Mouse (Mus musculus): ENCODE results near the gene Xcl1. TPM values are rescaled to one million over a fixed set of nuclear protein-coding genes. Genes with fewer than 3 reads are reported as not detected.

The Xcl1 gene
- total RNA-seq, 2 experiments from 2014 or later, result not detected

DNA sequence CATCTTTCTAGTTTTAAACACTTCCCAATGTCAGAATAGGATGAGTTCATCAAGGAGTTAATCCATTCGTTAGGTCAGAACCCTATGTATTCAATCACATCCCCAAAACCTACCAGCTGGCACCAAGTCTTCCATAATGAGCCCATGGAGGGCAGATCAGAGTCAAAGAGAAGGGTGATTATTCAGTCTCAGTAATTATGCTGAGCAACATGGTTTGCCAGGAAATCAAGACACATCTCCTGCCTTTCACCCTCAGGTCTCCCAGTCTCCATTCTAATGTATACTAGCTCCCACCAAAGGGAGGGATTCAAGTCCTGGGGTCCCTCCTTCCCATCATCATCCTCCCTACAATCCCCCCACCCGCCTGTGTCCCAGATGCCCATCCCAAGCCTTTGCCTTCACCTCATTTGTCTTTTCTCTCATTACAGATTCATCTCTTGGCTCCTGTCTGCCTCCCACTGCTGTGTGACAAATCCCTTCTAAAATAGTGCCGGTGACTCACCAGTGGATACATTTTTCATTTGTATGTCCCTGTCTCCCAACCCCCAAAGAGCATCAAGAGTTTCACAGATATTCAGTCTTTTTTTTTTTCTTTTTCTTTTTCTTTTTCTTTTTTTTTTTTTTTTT, 8.7 kb downstream of the Xcl1 start:
- DNase-seq (ENCODE audit: low spot score in 2 of 2), result peak; percentile 14 to 25

DNA sequence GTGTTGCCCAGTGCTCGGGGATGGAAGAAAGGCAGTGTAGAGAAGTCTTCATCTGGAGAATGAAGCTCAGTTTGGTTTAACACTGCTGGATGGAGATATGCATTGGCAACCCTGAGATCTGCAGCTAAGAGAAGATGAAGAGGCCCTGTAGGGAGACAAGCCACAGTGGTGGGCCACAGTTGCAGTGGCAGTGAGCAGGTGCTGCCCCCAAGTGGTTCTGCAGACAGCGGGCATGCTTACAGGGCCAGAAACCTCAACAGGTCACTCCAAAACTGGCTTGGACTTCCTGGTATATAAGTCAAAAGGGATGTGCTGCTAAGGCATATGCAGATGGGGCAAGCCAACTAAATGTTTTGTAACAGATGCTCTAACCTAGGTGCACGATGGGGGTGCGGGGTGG, 30.3 kb downstream of the Xcl1 start:
- peak; percentile 62 to 72 for DNase-seq (ENCODE audit: low spot score in 2 of 2)

DNA sequence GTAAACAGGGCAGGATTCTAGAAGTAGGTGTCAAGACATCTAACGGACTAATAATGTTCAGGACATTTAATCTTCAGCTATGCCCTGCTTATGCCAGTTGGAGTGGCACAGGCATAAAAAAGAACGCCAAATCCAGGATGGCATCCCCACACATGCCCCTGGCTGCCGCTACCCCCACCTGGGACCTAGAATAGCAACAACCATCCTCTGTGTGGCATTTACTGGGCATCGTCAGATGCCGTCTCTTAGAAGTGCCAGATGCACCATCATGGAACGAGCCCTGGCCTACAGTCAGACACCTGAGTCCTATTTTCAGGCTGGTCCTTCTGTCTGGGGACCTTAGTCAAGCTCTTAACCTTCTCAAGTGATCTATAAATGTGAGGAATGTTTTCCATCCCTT, 34.6 kb downstream of the Xcl1 start:
- DNase-seq (ENCODE audit: low spot score in 2 of 2), result no peak

DNA sequence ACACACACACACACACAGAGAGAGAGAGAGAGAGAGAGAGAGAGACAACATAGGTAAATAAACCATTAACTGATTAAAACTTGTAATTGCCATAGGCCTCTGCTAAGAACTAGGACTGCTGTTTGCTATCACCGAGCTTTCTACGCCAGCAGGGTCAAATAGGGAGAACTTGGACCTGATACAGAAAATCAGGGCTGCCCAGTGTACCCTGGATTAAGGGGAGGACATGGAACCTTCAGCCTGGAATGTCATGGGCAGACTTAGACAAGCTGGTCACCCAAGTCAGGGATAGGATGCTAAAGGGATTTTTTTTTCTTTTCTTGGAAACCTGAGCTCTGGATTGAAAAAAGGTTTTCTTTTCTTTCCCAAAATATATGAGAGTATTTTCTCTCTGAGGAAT, 35.1 kb downstream of the Xcl1 start:
- no peak for DNase-seq (ENCODE audit: low spot score in 2 of 2)

DNA sequence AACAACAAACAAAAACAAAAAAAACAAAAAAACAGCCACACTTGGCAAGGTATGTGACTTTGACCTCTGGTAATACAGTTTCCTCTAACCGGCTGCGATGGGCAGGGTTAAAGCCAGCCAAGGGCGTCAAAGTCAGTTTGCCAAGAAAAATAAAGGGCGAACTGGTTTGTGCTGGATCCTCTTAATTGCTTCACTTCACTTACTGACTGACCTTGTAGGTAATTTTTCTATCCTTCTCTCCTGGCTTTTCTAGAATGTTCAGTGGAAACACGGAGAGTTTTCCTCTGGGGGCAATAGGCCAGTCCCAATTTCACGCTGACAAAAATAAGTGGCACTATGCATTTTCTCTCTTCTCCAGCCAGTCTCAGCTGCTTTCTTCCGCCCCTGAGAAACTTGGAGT, 35.8 kb downstream of the Xcl1 start:
- no peak for DNase-seq (ENCODE audit: low spot score in 2 of 2)

DNA sequence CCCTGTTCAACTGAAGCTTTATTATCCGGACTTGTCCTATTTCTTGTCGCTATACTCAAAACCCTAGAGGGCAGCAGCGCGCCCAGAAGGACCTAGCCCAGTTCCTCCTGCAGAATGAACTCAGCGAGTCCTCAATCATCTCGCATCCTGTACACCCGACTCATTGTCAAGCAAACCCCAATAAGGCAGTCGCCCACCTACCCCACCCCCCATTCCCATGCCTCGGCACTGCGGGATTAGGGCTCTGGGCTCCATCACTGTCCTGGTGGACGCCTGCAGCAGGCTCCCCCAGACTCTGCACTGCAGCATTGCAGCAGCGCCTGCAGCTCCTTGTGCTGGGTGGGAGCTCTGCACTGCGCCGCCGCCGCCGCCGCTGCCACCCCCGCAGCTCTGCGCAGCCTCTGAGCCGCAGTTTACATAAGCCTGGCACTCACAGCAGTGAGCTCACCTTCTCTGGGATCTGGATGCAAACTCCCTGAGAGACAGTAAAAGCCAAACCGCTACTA, 36.4 kb downstream of the Xcl1 start:
- DNase-seq (ENCODE audit: low spot score in 2 of 2), result peak; percentile 84 to 87

DNA sequence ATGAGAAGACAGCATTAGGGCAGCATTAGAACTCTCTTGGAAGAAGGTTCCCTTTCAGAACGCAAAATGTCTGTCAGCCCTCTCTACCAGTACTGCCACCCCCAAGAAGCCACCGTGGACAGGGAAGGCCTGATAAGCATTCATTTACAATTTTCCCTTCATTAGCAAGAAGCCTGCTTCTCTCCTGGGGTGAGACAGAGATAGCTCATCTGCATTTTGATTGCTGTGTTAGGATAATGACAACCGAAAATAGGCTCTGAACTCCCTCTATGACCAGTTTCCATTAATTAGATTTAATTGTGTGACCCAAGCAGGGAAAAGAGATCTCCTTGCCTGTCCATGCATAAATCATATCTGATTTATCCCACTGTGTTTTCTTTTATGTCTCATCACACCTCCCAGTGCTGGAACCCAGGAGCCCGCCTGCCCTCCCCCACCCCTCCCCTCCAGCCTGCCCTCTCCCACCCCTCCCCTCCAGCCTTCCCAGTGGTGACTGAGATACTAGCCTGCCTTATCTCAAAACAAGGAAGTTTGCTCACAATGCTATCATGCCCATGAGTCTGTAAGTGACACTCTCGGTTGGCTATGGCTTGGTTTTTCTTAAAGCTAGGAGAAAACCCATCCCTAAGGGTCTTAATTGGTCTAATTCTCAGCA, 38.0 kb downstream of the Xcl1 start:
- no peak for DNase-seq (ENCODE audit: low spot score in 2 of 2)

DNA sequence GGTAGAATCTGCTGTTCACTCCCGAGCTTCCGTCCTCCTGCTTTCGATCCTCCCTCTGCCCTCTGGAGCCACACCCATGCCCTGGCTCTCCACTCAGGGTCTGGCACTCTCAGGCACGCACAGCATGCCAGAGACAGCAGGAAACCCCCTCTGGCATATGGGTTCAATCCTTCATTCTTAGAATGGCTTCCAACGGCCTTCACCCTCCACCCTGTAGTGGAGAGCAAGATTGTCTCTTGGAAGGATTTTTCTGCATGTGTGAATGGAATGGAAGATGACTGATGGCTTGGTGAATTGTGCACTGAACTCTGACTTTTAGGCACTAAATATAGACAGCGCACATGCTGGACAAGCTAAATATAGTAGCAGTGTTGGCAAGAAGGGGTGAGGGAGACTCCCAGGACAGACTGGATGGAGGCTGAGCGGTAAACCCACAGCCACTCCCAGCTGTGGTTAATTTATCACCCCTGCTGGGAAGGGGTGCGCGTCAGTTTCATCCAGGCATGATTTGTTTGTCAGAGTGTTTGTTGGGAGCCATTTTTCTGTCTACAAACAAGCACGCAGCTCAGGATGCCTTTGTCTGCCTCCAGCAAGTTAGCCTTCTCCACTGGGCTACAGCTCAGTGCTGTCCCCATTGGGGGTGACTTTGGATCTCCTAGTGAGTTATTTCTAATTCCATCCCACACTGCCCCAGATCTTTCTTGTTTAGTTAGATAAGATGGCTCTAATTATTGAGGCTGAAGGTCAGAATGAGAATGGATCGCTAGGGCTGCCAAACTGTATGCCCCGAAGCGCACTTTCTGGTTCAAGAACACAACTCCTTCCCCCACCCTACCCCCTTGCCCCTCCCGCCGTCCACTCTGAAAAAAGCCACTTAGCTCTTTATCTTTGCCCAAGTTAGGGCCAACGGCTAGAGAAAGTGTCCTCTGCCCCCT, 38.8 kb downstream of the Xcl1 start:
- no peak for DNase-seq (ENCODE audit: low spot score in 2 of 2)

DNA sequence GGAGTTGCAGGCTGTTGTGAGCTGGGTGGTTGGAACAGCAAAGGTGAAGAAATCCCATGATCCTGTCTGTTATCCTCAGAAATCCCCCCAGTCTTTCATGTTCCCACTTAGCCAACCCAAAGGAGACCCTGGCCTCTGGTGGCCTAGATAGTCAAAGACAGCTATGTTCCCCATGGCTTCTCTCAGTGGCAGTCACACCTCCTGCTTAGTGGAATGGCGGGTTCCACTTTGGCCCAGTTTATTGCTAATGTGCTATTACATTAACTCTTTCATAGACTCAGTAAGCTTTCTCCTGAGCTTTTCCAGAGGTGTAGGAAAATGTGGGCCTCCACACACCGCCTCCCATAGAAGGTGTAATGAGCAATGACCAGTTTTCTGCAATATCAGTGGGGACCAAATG, 39.5 kb downstream of the Xcl1 start:
- no peak for DNase-seq (ENCODE audit: low spot score in 2 of 2)

DNA sequence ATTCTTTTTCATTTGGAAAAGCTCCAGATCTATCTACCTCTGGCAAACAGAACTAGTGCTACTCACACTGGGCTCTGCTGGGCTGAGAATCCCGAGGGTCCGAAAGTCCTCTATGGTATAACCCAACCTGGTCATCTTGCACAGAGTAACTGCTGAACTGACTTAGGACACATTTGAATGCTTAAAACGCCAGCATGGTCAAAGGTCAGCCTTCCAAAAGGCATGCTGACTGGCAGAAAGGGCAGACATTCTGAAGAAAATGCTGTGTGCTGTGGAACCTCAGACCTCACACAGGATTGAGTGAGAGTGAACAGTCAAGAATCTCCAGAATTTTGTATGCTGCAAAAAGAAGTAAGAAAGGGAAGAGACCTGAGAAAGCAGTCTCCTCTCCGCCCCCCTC, 45.0 kb downstream of the Xcl1 start:
- DNase-seq (ENCODE audit: low spot score in 2 of 2), result no peak

DNA sequence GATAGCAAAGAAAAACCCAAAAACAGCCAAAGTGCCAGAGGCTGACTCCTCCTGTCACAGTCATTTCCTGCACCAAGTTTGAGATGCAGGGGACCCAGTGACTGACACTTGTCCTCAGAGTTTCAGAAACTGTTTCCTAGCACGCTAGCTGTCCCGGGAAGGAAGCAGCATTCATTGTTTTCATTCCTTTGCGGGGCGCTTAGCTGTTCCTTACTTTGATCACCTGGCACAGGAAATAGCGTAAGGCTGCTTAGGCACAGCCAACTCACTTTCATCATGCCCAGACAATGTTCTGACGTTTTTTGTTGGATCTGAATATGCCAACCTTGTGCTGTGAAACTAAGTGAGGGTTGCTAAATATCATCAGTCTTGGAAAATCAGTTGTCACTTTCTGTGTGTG, 46.8 kb downstream of the Xcl1 start:
- DNase-seq (ENCODE audit: low spot score in 2 of 2), result no peak

DNA sequence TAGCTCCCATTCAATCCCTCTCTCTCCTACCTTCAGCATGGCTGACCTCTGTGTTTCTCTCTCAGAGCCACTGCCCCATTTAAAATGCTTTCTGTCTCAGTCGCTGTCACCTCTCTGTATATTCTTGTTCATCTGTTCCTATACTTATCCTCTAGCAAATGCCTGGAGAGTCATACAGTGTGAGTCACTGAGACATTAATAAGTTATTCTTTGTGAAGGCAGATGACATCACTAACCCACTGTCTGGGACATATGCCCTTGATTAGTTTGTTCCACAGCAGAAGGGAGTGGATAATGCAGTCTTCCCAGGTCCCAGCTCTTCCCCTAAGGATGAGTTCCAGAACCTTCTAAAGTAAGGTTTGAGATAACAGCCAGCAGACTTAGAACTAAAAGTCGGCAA, 47.6 kb downstream of the Xcl1 start:
- no peak for DNase-seq (ENCODE audit: low spot score in 2 of 2)

DNA sequence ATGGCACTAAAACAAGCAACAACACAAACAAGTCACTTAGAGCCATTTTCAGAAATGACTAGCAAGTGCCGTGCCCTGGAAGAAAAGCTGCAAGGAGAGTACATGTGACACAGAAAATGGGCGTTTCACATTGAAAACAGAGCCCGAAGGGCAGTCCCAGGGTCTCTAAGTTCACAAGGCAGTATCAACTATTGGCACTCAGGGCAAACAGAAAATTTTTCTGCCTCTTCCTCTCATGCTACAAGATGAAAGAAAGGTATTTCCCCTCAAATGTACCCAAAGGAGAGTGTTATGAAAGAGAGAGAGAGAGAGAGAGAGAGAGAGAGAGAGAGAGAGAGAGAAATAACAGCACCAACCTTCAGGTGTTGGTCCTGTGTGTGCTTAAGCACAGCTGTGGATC, 53.4 kb downstream of the Xcl1 start:
- no peak for DNase-seq (ENCODE audit: low spot score in 2 of 2)

Other genes with a start within 250 kb of the Xcl1 start
- gene Dpt, start 138.9 kb downstream of the Xcl1 start, total RNA-seq (2021), result under 1 TPM; 0.41 to 0.45 TPM
- gene Tbx19, start 225.2 kb upstream of the Xcl1 start, total RNA-seq (2021), result not detected